Mouse (Mus musculus) thymus, postnatal 36 days (tissue): ENCODE measurements at regions not wholly inside any gene's neighbourhood (a gene's known extent, or its start where the extent isn't known, plus 50 kb on each side); places are given as distances from the start of the nearest gene placed in this dataset.
A peak's percentile ranks its signal among the peaks of the same experiment; 100 is the strongest.

Source experiments
- DNase-seq, 2 experiments: peaks; one replicate each; pipeline ENCODE4 v3.0.0; 2022; ENCODE audit warnings: mixed read lengths in 2 of 2

DNA sequence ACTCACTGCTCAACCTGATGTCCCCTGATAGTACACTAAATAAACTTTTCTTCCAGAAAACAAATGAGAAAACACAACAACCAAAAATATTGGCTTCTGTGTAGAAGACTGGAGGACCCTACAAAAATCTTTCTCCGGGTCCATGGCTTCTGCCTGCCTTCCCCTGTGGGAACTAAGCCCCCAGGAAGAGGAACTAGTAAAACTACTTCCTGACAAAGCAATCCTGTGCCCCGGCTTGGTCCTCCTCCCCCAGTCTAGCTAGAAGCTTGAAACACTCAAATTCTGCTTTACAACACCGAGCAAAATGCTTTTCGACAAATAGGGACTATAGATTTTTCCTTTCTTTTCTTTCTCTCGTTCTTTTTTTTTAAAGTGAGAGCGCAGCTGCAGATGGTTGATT, 51.3 kb upstream of the Mki67 start:
- DNase-seq, result no peak

GRCm38 (mm10) chr7:135768064-135768463, 51.9 kb upstream of the Mki67 start:
- DNase-seq, result no peak

- peak; percentile 55 to 63 for DNase-seq
These were observed 52.4 kb upstream of the Mki67 start for GRCm38 (mm10) chr7:135768592-135768991.

DNA sequence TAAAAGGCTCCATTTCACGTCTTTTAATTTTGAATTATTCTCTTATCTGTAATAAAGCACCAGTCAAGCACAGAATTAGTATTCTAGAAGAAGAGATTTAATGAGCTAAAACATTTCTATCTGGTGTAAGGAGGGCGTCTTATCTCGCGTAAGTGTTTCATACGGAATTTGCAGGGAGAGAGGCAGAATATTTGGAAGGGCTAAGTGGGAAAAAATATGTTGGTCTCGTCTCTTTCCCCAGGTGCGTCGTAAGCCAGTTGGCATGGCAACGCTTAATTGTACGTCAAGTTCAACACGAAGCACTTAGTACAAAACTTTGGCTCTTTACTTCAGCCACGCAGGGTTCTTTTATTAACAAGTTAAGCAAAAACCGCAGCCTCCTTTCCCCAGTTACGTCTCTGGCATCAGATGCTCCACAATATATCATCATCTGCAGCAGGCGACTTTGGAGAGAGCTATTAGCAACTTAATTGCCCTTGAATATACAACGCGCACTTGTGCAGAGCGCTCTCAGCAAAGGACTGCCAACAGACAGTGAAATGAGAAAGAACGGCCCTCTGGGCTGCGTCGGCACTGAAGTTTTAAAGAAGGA, 53.0 kb upstream of the Mki67 start:
- DNase-seq, result no peak

GRCm38 (mm10) chr7:135770051-135770450, 53.9 kb upstream of the Mki67 start:
- no peak for DNase-seq

DNA sequence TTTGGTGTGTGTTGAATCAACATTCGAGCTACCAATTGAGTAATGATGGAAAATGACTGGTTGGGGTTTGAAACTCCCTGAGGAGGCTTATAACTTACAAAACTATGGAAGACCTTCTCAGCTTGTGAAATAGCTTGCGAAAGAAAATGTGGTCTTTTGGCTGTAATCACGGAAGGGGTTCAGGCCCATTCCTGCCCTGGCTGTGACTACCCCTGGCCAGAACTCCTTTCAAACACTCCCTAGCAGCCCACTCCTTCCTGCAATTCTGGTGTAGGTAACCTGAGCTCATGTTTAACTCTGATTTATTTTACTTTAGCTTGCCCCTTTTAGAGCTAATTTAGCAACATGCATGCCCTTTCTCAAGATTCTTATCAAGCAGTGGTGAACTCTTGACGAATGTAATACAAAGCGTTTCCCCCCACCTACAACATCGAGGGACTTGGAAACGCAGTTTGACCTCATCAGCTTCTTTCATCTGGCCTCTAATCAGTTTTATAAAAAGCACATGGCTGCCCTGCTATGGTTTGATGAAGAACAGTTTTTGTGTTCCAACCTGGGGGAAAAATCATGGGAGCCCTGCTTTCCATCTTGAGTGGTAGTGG, 59.8 kb upstream of the Mki67 start:
- DNase-seq, result no peak

GRCm38 (mm10) chr7:135790167-135790566, 74.0 kb upstream of the Mki67 start:
- DNase-seq, result no peak

DNA sequence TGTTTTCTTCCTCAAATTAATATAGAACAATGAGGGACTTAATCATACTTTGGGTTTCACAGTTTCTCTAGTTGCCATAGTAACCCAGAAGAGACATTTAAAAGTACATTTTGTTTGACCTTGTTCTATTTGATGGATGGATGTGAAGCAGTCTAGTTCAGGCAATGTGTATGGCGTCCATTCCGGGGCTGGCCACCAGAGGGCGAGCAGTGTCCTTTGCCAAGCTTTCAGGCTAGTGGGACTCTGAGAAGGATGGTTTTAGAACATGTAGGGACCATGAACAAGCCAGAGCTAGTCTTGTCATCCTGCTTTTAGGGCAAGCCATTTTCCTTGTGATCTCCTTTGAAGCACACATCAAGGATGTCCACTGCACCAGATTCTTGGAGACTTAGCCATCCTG, 74.8 kb upstream of the Mki67 start:
- DNase-seq, result peak; percentile 41 to 52

GRCm38 (mm10) chr7:135791953-135792690, 76.0 kb upstream of the Mki67 start:
- DNase-seq, result no peak

DNA sequence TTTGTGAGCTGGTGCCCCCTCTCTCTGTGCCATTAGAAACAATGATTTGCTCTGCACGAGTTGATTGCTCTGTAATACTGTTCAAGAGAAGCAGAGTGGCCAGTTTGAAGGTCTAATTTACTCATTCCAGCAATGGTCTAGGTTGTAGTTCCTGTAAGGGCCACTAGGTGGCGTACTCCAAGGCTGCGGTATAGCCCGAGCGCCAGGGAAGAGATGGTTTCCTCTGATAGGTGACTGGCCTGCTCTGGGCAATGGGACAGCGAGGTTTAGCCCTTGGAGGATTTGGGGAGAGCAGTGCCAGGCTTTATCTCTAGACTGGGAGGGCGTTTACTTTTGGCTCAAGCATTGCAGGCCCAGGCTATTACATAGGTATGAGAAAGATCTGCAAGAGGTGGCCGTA, 76.8 kb upstream of the Mki67 start:
- peak; percentile 23 to 39 for DNase-seq

DNA sequence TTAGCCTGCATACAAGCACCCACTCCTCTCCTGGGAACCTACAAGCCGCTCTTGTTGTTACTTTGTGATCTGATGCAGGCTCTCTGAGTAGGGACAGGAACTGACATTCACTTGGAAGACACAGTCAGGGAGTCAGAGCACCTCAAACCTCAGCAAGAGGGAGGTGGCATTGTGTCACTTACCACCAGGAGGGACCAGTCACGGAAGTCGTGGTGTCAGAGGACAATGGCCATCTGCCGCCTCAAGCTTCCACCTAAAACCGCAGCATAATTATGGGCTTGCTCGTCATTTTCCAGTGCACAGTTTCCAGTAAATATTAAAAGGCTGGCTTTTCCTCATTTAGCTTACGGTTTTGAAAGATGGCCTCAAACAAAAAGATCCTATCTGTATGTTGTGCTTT, 78.1 kb upstream of the Mki67 start:
- no peak for DNase-seq

GRCm38 (mm10) chr7:135794679-135795078, 78.5 kb upstream of the Mki67 start:
- DNase-seq, result no peak

DNA sequence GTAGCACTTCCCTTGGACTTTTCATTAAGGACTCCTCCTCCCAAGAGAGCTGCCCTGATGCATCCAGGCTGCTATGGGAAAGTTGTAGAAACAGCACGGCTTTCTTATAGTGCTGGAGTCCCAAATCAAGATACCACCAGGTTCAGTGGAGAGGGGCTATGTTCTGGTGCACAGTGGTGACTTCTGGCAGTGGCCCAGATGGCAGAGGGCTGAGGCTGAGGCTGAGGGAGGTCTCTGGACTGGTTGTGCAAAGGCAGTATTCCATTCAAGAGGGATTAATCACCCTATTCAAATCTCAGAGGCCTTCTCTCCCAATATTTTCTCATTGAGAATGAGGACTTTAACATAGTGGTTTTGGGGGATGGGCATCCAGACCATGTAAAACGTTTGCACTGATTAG, 82.3 kb upstream of the Mki67 start:
- no peak for DNase-seq

DNA sequence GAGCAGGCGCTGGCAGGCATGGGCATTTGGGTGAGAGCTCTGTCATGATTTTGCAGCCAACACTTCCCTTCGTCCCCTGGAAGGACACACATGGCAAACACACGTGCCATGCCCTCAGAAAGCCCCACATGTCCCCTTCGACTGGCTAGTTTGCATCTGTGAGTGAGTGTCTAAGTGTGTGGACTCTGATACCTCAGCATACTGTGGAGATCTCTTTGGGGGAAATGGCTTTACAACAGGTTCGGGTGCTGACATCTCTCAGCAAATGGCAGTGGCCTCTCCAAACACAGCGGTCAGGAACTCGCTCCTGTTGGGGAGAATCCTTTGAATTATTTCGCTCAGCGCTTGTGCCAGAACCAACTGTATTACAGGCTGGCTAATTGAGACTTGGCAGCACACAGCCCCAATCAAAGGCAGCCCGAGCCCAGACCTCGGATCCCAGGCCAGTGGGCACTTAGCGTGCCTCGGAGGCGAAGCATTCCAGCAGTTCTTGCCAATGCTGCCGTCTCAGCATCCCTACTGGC, 86.5 kb upstream of the Mki67 start:
- DNase-seq, result no peak

- DNase-seq, result no peak
These were observed 88.6 kb upstream of the Mki67 start for GRCm38 (mm10) chr7:135804730-135805129.

DNA sequence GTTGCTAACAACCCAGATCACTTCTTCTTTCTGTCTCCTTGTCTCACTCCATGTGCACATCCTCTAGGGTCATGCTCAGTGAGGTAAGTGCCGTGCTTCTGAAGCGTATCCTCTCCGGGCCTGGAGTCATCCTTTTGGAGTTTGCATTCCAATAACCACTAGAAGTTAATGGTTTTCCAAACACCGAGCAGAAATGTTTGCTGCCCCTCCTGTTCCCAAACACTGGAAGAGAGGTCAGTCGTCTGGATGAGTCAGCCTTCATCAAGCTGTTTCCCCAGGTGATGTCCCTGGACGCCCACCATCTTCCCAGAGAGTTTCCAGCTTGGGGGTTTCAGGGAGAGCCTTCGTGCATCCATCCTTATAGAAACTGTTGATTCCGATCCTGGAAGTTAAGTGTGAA, 90.0 kb upstream of the Mki67 start:
- DNase-seq, result no peak

- DNase-seq, result no peak
These were observed 90.5 kb upstream of the Mki67 start for GRCm38 (mm10) chr7:135806673-135807072.

DNA sequence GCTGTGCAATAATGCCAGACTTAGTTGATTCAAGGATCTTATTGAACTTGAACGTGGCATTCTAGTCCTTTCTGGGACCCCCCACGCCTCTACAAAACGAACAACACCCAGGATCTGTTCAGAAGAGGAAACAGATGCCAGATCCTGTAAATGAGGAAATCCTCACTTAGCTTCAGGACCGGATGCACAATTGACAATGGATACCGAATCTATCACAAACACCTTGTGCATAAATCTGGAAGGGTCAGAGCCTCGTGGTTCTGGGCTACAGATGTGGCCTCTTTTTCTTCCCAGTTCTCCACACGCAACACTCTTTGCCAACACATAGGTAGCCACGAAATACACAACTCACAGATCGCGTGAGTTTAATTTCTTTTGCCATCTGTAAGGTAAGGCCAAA, 93.0 kb upstream of the Mki67 start:
- DNase-seq, result no peak

DNA sequence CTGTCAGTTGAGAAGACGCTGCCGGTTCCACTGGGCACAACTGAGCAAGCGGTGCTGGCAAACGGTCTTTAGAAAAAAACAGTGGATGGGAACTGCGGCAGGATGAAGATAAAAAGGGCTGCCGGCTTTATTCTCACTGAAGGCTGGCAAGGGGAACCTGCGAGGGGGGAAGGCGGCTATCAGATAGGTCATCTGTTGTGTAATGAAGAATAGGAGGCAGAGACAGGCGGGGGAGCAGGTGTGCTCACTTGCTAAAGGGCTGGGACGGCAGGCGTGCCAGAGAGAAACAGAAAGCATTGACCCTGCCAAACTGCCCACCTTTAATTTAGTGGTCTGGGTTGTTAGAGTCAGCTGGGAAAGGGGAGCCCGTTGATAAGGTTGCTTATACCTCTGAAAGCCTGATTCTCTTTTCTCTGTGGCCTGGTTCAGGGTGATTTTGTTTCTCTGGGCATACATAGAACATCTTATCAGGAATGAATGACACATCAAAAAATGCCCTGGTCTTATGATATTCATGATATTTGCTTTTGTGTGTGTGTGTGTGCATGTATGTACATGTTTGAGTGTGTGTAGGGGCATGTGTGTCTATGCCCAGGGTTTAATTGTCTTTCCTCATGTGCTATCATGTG, 93.7 kb upstream of the Mki67 start:
- DNase-seq, result no peak

- DNase-seq, result no peak
These were observed 94.8 kb upstream of the Mki67 start for GRCm38 (mm10) chr7:135810971-135811370.

- DNase-seq, result no peak
These were observed 97.5 kb upstream of the Mki67 start for GRCm38 (mm10) chr7:135813616-135814015.

- DNase-seq, result no peak
These were observed 100.0 kb upstream of the Mki67 start for GRCm38 (mm10) chr7:135816191-135816590.

GRCm38 (mm10) chr7:135817868-135818267, 101.7 kb upstream of the Mki67 start:
- DNase-seq, result no peak

GRCm38 (mm10) chr7:135818298-135818697, 102.1 kb upstream of the Mki67 start:
- DNase-seq, result no peak
